Mouse (Mus musculus): ENCODE results near the gene Gpd2. TPM values are rescaled to one million over a fixed set of nuclear protein-coding genes. Genes with fewer than 3 reads are reported as not detected.
A peak's percentile ranks its signal among the peaks of the same experiment; 100 is the strongest.

The Gpd2 gene
- polyA plus RNA-seq, 1 experiment, result 31.9 TPM

DNA sequence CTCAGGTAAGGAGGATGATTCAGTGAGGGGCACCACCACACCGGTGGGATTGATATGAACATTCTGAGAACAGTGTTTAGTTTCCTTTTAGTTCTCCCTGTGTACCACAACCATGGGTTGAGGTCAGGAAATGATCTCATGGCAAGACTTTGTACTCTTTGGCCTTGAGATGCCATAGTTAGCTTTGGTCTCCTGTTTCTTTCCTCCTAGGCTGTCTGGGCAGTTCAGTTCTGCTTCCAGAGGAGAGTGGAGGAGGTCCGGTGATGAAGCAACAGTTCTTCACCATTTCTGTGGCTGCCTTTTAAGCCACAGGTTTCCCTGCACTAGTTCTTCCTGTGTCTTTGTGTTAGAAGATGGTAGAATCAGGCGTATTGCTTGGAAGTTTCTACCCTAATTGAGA is 31.4 kb downstream of the Gpd2 start:
- TF ChIP-seq POLR2A (IDR thresholded peaks at IDR 0.05; ENCODE audit: low read depth, low read length), result no peak
- no peak for TF ChIP-seq CTCF (IDR thresholded peaks at IDR 0.05; ENCODE audit: extremely low read depth, insufficient read length, insufficient replicate concordance, low read depth, low read length)
- peaks cover 9% of the 10 kb centered on the region for H3K4me1 ChIP-seq (ENCODE audit: control insufficient read depth, insufficient read depth, insufficient read length, low read length)
- no peak overlapping the region for H3K4me3 ChIP-seq (ENCODE audit: low read depth, low read length)
- WGBS, result 74% methylated on average over 3 of the region's 3 CpGs
- H3K36me3 ChIP-seq (ENCODE audit: control insufficient read depth, insufficient read depth, low read length), result peaks cover 9% of the 10 kb centered on the region
- H3K27me3 ChIP-seq (ENCODE audit: control insufficient read depth, insufficient read depth, low read length), result no peaks in the 10 kb centered on the region
- H3K27ac ChIP-seq (ENCODE audit: insufficient read depth, low read depth, low read length), result peak overlapping the region; percentile 4; the same call in 1 of the 2 replicates

DNA sequence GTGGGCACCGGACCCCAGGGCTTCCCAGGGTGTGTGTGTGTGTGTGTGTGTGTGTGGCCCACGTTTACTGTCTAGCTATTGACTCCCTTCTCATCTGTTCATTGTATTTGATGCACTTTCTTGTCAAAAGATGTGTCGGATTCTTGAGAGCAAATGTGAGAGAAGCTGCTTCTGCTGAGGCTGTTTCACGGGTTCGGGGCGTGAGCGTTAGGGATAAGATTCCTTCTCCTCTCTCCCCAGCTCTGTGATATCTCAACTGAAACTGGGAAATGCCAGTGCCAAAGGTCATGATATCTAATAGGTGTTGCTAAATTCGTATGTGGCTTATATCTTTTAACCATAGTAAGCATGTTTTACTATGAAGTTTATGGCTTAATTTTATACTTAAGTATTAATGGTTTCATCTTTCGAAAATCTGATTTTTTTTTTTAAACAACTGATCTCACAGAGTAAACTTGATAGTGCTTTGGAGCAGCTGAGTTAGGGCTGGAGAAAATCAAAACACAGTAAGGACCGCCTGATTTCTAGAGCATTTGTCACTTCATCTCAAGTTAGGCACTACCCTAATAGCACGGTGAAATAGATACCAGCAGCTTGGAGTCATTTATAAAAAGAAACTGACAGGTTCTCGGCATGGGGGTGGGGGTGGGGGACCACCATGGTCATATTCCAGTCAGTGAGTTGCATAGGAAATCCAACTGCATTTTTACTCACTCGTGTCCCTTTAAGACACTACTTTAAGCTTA is 32.4 kb downstream of the Gpd2 start:
- WGBS, result 57% methylated on average over 13 of the region's 13 CpGs
- H3K27ac ChIP-seq (ENCODE audit: insufficient read depth, low read depth, low read length), result peak overlapping the region; percentile 33
- TF ChIP-seq POLR2A (IDR thresholded peaks at IDR 0.05; ENCODE audit: low read depth, low read length) (no peak), CTCF (IDR thresholded peaks at IDR 0.05; ENCODE audit: extremely low read depth, insufficient read length, insufficient replicate concordance, low read depth, low read length) (no peak)

DNA sequence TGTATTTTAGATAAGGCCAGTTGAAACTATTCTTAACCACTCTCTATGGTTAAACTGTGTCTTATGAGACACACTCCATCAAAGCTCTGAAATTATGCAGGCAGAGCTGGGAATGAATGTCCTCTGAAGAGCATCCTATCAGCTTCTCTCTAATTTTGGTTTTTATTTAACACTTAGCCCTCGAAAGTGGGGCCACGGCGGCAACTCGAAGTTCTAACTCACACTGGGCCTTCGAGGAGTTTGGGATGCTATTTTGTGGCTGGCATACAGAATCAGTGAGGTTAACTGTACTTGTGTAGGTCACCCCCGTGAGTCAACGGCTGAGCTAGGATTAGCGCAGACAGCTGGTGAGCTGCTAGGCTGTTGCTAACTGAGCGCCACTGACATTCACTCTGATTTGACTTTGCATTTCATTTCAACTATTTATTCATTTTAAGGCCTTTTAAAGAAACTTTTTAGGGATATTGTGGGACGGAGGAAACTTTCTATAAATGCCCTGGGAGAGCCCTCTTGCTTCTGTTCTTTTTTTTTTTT is 42.8 kb downstream of the Gpd2 start:
- H3K27ac ChIP-seq (ENCODE audit: insufficient read depth, low read depth, low read length), result no peak overlapping the region
- no peaks in the 10 kb centered on the region for H3K27me3 ChIP-seq (ENCODE audit: control insufficient read depth, insufficient read depth, low read length)
- 91% methylated on average over 10 of the region's 10 CpGs for WGBS
- no peaks in the 10 kb centered on the region for H3K4me1 ChIP-seq (ENCODE audit: control insufficient read depth, insufficient read depth, insufficient read length, low read length)
- no peak for TF ChIP-seq POLR2A (IDR thresholded peaks at IDR 0.05; ENCODE audit: low read depth, low read length)
- no peak for TF ChIP-seq CTCF (IDR thresholded peaks at IDR 0.05; ENCODE audit: extremely low read depth, insufficient read length, insufficient replicate concordance, low read depth, low read length)
- H3K36me3 ChIP-seq (ENCODE audit: control insufficient read depth, insufficient read depth, low read length), result peaks cover 10% of the 10 kb centered on the region
- no peak overlapping the region for H3K4me3 ChIP-seq (ENCODE audit: low read depth, low read length)

More for the DNA sequence above, 32.4 kb downstream of the Gpd2 start:
- Histone ChIP-seq H3K27me3 (ENCODE audit: control insufficient read depth, insufficient read depth, low read length) (no peaks in the 10 kb centered on the region), H3K4me1 (ENCODE audit: control insufficient read depth, insufficient read depth, insufficient read length, low read length) (peaks cover 6% of the 10 kb centered on the region), H3K4me3 (ENCODE audit: low read depth, low read length) (no peak overlapping the region), H3K36me3 (ENCODE audit: control insufficient read depth, insufficient read depth, low read length) (peaks cover 9% of the 10 kb centered on the region)

DNA sequence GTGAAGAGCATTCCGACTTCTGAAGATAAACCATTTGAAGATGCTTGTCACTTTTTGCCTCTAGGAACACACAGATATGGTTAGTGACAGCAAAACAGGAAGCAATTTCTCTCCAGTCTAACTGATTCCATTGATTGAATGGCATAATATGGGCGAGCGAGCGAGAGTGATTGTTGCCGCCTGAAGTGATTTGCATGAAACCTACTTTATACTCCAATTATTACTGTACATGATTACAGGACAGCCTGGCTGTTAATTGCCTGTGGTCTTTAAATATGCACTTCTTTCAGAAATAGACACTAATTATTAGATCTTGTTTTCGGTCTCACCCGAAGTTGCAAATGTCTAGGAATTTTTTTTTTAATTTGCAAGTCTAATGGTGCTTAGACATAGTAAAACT is 46.4 kb downstream of the Gpd2 start:
- no peaks in the 10 kb centered on the region for H3K27me3 ChIP-seq (ENCODE audit: control insufficient read depth, insufficient read depth, low read length)
- no peaks in the 10 kb centered on the region for H3K4me1 ChIP-seq (ENCODE audit: control insufficient read depth, insufficient read depth, insufficient read length, low read length)
- no peak overlapping the region for H3K4me3 ChIP-seq (ENCODE audit: low read depth, low read length)
- no peak overlapping the region for H3K27ac ChIP-seq (ENCODE audit: insufficient read depth, low read depth, low read length)
- 96% methylated on average over 7 of the region's 7 CpGs for WGBS
- TF ChIP-seq CTCF (IDR thresholded peaks at IDR 0.05; ENCODE audit: extremely low read depth, insufficient read length, insufficient replicate concordance, low read depth, low read length), result no peak
- TF ChIP-seq POLR2A (IDR thresholded peaks at IDR 0.05; ENCODE audit: low read depth, low read length), result no peak
- peaks cover 10% of the 10 kb centered on the region for H3K36me3 ChIP-seq (ENCODE audit: control insufficient read depth, insufficient read depth, low read length)

DNA sequence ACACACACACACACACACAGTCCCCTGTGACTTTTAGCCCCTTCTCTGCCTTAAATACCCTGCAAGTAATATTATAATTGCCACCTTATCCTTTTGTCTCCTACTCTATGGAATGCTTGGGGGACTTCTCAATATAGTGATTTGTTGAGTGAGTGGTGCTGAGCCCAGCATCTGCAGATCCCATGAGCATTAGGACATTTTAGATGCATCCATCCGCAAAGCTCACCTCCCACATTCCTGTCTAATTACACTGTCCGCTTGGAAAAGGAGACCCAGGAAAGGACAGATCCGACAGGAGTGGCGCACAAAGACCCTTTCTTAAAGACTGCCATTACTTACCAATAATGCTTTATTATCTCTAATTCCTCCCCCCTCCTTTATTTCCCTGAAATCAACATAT is 47.8 kb downstream of the Gpd2 start:
- no peak for TF ChIP-seq CTCF (IDR thresholded peaks at IDR 0.05; ENCODE audit: extremely low read depth, insufficient read length, insufficient replicate concordance, low read depth, low read length)
- no peak for TF ChIP-seq POLR2A (IDR thresholded peaks at IDR 0.05; ENCODE audit: low read depth, low read length)
- no peaks in the 10 kb centered on the region for H3K27me3 ChIP-seq (ENCODE audit: control insufficient read depth, insufficient read depth, low read length)
- H3K4me3 ChIP-seq (ENCODE audit: low read depth, low read length), result no peak overlapping the region
- no peak overlapping the region for H3K27ac ChIP-seq (ENCODE audit: insufficient read depth, low read depth, low read length)
- 97% methylated on average over 4 of the region's 4 CpGs for WGBS
- no peaks in the 10 kb centered on the region for H3K4me1 ChIP-seq (ENCODE audit: control insufficient read depth, insufficient read depth, insufficient read length, low read length)
- peaks cover 14% of the 10 kb centered on the region for H3K36me3 ChIP-seq (ENCODE audit: control insufficient read depth, insufficient read depth, low read length)

DNA sequence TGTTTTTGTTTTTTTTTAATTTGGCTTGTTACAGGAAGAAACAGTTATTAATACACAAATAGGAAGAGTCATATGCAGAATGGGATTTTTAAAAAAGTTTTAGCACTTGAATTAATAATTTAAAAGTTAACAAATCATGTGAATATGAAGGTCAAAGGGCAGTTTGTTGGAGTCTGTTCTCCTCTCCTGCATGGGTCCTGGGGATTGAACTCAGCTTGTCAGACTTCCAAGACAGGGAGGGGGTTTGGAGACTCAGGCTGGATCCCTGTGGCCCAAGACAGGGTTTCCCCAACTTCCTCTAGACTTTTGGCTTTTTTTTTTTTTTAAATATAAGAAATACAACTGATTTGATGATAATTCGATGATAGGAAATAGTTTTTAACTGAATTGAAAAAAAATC is 50.6 kb downstream of the Gpd2 start:
- TF ChIP-seq POLR2A (IDR thresholded peaks at IDR 0.05; ENCODE audit: low read depth, low read length), result no peak
- no peak for TF ChIP-seq CTCF (IDR thresholded peaks at IDR 0.05; ENCODE audit: extremely low read depth, insufficient read length, insufficient replicate concordance, low read depth, low read length)
- H3K27ac ChIP-seq (ENCODE audit: insufficient read depth, low read depth, low read length), result no peak overlapping the region
- no peaks in the 10 kb centered on the region for H3K4me1 ChIP-seq (ENCODE audit: control insufficient read depth, insufficient read depth, insufficient read length, low read length)
- H3K27me3 ChIP-seq (ENCODE audit: control insufficient read depth, insufficient read depth, low read length), result no peaks in the 10 kb centered on the region
- 90% methylated on average over 1 of the region's 1 CpGs for WGBS
- peaks cover 22% of the 10 kb centered on the region for H3K36me3 ChIP-seq (ENCODE audit: control insufficient read depth, insufficient read depth, low read length)
- H3K4me3 ChIP-seq (ENCODE audit: low read depth, low read length), result no peak overlapping the region

DNA sequence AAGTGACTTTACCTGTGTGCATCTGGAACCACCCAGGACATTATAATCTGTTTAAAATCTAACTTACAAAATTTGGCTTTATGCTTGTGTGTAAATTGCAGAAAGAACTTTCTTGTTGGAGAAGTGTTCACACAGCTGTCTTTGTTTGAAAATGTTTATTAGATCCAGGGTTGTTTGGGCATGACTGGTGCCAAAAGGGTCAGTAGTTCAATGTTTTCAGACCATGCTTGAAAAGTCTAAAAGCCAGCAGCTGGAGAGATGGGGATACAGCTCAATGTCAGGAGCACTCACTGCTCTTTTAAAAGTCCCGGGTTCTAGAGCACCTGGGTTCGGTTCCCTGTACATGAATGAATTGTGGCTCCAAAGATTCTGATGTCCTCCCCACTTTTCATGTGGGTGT is 56.1 kb downstream of the Gpd2 start:
- WGBS, result 76% methylated on average over 2 of the region's 2 CpGs
- TF ChIP-seq CTCF (IDR thresholded peaks at IDR 0.05; ENCODE audit: extremely low read depth, insufficient read length, insufficient replicate concordance, low read depth, low read length) (no peak), POLR2A (IDR thresholded peaks at IDR 0.05; ENCODE audit: low read depth, low read length) (no peak)

More for the DNA sequence above, 56.1 kb downstream of the Gpd2 start:
- Histone ChIP-seq H3K27me3 (ENCODE audit: control insufficient read depth, insufficient read depth, low read length) (no peaks in the 10 kb centered on the region), H3K27ac (ENCODE audit: insufficient read depth, low read depth, low read length) (no peak overlapping the region), H3K36me3 (ENCODE audit: control insufficient read depth, insufficient read depth, low read length) (peaks cover 23% of the 10 kb centered on the region), H3K4me3 (ENCODE audit: low read depth, low read length) (no peak overlapping the region), H3K4me1 (ENCODE audit: control insufficient read depth, insufficient read depth, insufficient read length, low read length) (no peaks in the 10 kb centered on the region)

All from small intestine, adult 2 months (tissue).